In the genomic region with DNA sequence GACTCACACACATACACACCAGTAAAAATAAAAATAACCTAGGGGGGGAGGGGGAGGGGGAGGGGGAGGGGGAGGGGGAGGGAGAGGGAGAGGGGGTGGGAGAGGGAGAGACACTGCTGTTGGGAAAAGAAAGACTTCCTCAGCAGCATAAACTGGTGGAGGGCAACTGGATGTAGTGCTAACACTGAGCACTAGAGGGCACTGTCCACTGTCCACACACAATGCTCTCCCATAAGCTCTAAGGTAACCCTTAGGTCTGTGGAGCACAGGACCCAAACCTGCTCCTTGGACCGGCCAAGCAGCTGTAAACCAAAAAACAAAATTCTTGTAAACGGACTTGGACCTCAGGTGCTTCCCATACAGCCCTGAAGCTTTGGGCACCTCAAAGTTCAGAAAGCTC, we compare ENCODE assay signal across 1 mouse cellular context.
TF ChIP-seq lines count a peak whose summit lies in the region.

No protein-coding gene starts in this region.

TF ChIP-seq in MEL, 35 proteins besides CTCF, POLR2A, EP300 and RAD21:
- TF ChIP-seq SMC3 (IDR thresholded peaks at IDR 0.05; ENCODE audit: low read depth, low read length) (peak; percentile 88), E2F4 (IDR thresholded peaks at IDR 0.05; ENCODE audit: borderline replicate concordance, low read depth, low read length) (no peak), ZC3H11A (IDR thresholded peaks at IDR 0.05; ENCODE audit: low read depth, low read length) (peak; percentile 79)
TF ChIP-seq in MEL: peak in this region for 2.
